Mouse (Mus musculus) forebrain, embryonic 11.5 days (tissue): ENCODE measurements at regions not wholly inside any gene's neighbourhood (a gene's known extent, or its start where the extent isn't known, plus 50 kb on each side); places are given as distances from the start of the nearest gene placed in this dataset.

Experiments used
- ATAC-seq: fragments of 200-750 bp; cut with Nextera tagmentation; replicated peaks from 2 replicates; pipeline ENCODE4 v1.8.0; 2017; ENCODE audit warnings: moderate TSS enrichment; ENCODE audit not compliant: low FRiP score
- DNase-seq: peaks from one replicate; pipeline ENCODE4 v3.0.0-alpha.2; 2017; ENCODE audit warnings: low spot score
- H3K27ac ChIP-seq: fragments of 300-500 bp; sonication (generic); 2 replicates; pipeline ENCODE4 v1.5.1; 2014; ENCODE audit warnings: low read depth, low read length
- H3K27me3 ChIP-seq: fragments of 300-500 bp; sonication (generic); 2 replicates; pipeline ENCODE4 v1.6.1; 2014; ENCODE audit warnings: mild to moderate bottlenecking, low read length, mixed read lengths; ENCODE audit not compliant: control insufficient read depth, insufficient read depth
- H3K36me3 ChIP-seq: fragments of 300-500 bp; sonication (generic); 2 replicates; pipeline ENCODE4 v1.6.1; 2014; ENCODE audit warnings: mild to moderate bottlenecking, low read length, moderate library complexity, mixed read lengths; ENCODE audit not compliant: control insufficient read depth, insufficient read depth
- H3K4me1 ChIP-seq: fragments of 300-500 bp; sonication (generic); replicated peaks from 2 replicates; pipeline ENCODE4 v1.6.1; 2014; ENCODE audit warnings: low read length, mixed read lengths; ENCODE audit not compliant: control insufficient read depth, insufficient read depth
- H3K4me2 ChIP-seq: fragments of 300-500 bp; sonication (generic); 2 replicates; pipeline ENCODE4 v1.6.1; 2014; ENCODE audit warnings: low read depth, mild to moderate bottlenecking, low read length, moderate library complexity, mixed read lengths; ENCODE audit not compliant: severe bottlenecking
- H3K4me3 ChIP-seq: fragments of 300-500 bp; sonication (generic); 2 replicates; pipeline ENCODE4 v1.5.1; 2014; ENCODE audit warnings: low read depth, low read length
- H3K9ac ChIP-seq: fragments of 300-500 bp; sonication (generic); 2 replicates; pipeline ENCODE4 v1.6.1; 2014; ENCODE audit warnings: low read length
- H3K9me3 ChIP-seq: fragments of 300-500 bp; sonication (generic); 2 replicates; pipeline ENCODE4 v1.6.1; 2016; ENCODE audit warnings: low read length, mixed read lengths; ENCODE audit not compliant: control insufficient read depth
- WGBS: fragments of 180-500 bp; shearing (Covaris S2); extraction: QIAGEN DNeasy Blood & Tissue Kit; methylation state at CpG from one replicate; pipeline ENCODE4 v1.1.7; 2014; 5-methylcytosine and 5-hydroxymethylcytosine counted together

DNA sequence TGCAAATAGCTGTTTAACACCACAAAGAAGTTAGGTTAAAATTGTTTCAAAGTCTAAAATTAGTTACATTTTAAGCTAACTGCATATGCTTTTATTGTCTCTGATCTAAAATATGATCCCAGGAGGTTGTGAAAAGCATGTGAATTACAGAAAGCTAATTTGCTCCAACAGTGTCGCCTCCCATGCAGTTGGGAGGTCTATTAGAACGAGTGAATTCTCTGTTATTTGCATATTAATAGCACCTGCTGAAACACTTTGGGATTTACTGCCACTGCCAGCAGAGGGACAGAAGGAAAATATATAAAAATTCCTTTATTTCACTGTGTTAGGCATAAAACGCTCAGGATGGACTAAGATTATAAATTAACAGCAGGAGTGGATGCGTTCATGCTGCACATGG lies 947.7 kb downstream of the 5730522E02Rik start:
- ATAC-seq (no peak), DNase-seq (no peak)
- Histone ChIP-seq H3K9me3 (no peaks in the 10 kb centered on the region; the same call in 1 of the 2 replicates), H3K36me3 (no peaks in the 10 kb centered on the region), H3K4me1 (no peaks in the 10 kb centered on the region), H3K9ac (no peak overlapping the region), H3K4me3 (no peak overlapping the region), H3K27ac (no peak overlapping the region), H3K27me3 (no peaks in the 10 kb centered on the region), H3K4me2 (no peak overlapping the region)
- WGBS, result 23% methylated on average over 4 of the region's 4 CpGs

DNA sequence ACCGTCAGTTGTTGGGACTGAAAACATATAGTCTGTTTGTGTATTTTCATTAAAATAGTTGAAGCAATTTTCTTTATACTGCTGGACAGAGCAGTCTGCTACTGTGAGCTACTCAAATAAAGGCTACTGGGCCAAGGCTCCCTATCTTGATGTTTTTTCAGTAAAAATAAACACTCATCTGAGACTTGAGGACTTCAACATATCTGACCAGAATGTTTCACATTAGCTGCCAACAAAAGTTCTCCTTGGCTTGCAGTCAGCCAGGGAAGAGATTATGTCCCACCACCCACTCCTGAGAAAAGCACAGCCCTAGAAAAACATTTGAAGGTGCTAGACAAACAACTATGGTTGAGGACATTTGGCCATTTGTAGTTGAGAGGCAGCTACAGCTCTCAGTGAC lies 950.9 kb downstream of the 5730522E02Rik start:
- Histone ChIP-seq H3K9ac (no peak overlapping the region), H3K27ac (no peak overlapping the region), H3K4me2 (no peak overlapping the region), H3K36me3 (no peaks in the 10 kb centered on the region), H3K27me3 (no peaks in the 10 kb centered on the region), H3K4me1 (no peaks in the 10 kb centered on the region), H3K9me3 (no peaks in the 10 kb centered on the region), H3K4me3 (no peak overlapping the region)
- no peak for ATAC-seq
- WGBS, result 90% methylated on average over 1 of the region's 1 CpGs
- no peak for DNase-seq

DNA sequence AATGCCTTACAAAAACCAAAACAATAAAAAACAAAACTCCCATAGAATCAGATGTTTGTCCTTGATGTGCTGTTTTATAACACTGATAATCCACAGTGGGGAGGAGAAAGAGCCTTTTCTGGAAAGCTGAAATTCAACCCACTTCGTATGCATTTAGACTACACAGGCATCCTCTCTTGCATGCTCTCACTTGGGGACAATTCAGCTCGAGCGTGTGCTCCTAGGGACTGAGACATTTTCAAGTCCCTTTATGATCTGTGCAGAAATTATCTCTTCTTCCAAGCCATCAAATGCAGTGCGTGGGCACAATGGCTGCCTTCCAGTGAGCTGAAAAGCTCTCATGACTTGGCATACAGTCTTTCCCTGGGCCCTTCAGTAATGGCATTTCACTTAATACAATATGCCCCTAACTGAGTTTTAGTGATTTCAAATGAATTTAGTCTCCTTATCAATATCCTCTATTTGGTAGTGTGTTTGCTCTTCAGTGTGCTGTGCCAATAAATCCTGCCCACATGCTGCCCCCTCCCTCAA lies 977.1 kb downstream of the 5730522E02Rik start:
- Histone ChIP-seq H3K27ac (no peak overlapping the region), H3K36me3 (no peaks in the 10 kb centered on the region), H3K4me2 (no peak overlapping the region), H3K4me1 (no peaks in the 10 kb centered on the region), H3K27me3 (no peaks in the 10 kb centered on the region), H3K4me3 (no peak overlapping the region), H3K9me3 (no peaks in the 10 kb centered on the region), H3K9ac (no peak overlapping the region)
- 83% methylated on average over 4 of the region's 4 CpGs for WGBS
- no peak for ATAC-seq
- DNase-seq, result no peak
